Mouse (Mus musculus): Measurements from ENCODE around the gene Pigq. TPM values are rescaled to one million over a fixed set of nuclear protein-coding genes. Genes with fewer than 3 reads are reported as not detected.

The Pigq gene
- polyA plus RNA-seq, 1 experiment from 2014 or later = 50.5 TPM

GRCm38 (mm10) chr17:25970954-25971707 is 26.4 kb upstream of the Pigq start:
- Histone ChIP-seq H3K27me3 (no peaks in the 10 kb centered on the region), H3K4me3 (no peak overlapping the region), H3K27ac (no peak overlapping the region), H3K9ac (no peak overlapping the region), H3K9me3 (no peaks in the 10 kb centered on the region), H3K36me3 (peaks cover 12% of the 10 kb centered on the region; the same call in 1 of the 2 replicates), H3K4me2 (replicated peaks) (no peak overlapping the region), H3K4me1 (peaks cover 27% of the 10 kb centered on the region)
- no peak for ATAC-seq (ENCODE audit: low FRiP score, low read depth)
- 85% methylated on average over 4 of the region's 4 CpGs for WGBS

GRCm38 (mm10) chr17:25970448-25970847 is 25.7 kb upstream of the Pigq start:
- no peak for ATAC-seq (ENCODE audit: low FRiP score, low read depth)
- H3K4me3 ChIP-seq = no peak overlapping the region
- peaks cover 12% of the 10 kb centered on the region; the same call in 1 of the 2 replicates for H3K36me3 ChIP-seq
- no peak overlapping the region for H3K9ac ChIP-seq
- peaks cover 27% of the 10 kb centered on the region for H3K4me1 ChIP-seq
- no peak overlapping the region for H3K27ac ChIP-seq
- H3K9me3 ChIP-seq = no peaks in the 10 kb centered on the region
- WGBS = 95% methylated on average over 9 of the region's 9 CpGs
- H3K27me3 ChIP-seq = no peaks in the 10 kb centered on the region
- no peak overlapping the region for H3K4me2 ChIP-seq (replicated peaks)

- ATAC-seq (ENCODE audit: low FRiP score, low read depth) = no peak
- WGBS = 64% methylated on average over 1 of the region's 1 CpGs
- H3K36me3 ChIP-seq = peaks cover 30% of the 10 kb centered on the region
- H3K27ac ChIP-seq = no peak overlapping the region
- H3K9me3 ChIP-seq = no peaks in the 10 kb centered on the region
- H3K27me3 ChIP-seq = no peaks in the 10 kb centered on the region
- H3K4me2 ChIP-seq (replicated peaks) = no peak overlapping the region
- H3K4me3 ChIP-seq = no peak overlapping the region
- H3K9ac ChIP-seq = no peak overlapping the region
- H3K4me1 ChIP-seq = peaks cover 14% of the 10 kb centered on the region
Measured at GRCm38 (mm10) chr17:25968176-25968575, 23.4 kb upstream of the Pigq start.

GRCm38 (mm10) chr17:25967652-25968051 is 22.9 kb upstream of the Pigq start:
- no peak overlapping the region for H3K4me3 ChIP-seq
- H3K9ac ChIP-seq = no peak overlapping the region
- 27% methylated on average over 3 of the region's 3 CpGs for WGBS
- no peak overlapping the region for H3K27ac ChIP-seq
- ATAC-seq (ENCODE audit: low FRiP score, low read depth) = no peak
- H3K9me3 ChIP-seq = no peaks in the 10 kb centered on the region
- no peaks in the 10 kb centered on the region for H3K27me3 ChIP-seq
- H3K4me1 ChIP-seq = peaks cover 11% of the 10 kb centered on the region
- peaks cover 30% of the 10 kb centered on the region for H3K36me3 ChIP-seq
- no peak overlapping the region for H3K4me2 ChIP-seq (replicated peaks)

- H3K27me3 ChIP-seq = no peaks in the 10 kb centered on the region
- H3K27ac ChIP-seq = no peak overlapping the region
- H3K4me2 ChIP-seq (replicated peaks) = no peak overlapping the region
- peaks cover 11% of the 10 kb centered on the region for H3K4me1 ChIP-seq
- ATAC-seq (ENCODE audit: low FRiP score, low read depth) = no peak
- peaks cover 59% of the 10 kb centered on the region for H3K36me3 ChIP-seq
- no peaks in the 10 kb centered on the region for H3K9me3 ChIP-seq
- no peak overlapping the region for H3K9ac ChIP-seq
- H3K4me3 ChIP-seq = no peak overlapping the region
- WGBS = 86% methylated on average over 7 of the region's 7 CpGs
Measured at GRCm38 (mm10) chr17:25964271-25964670, 19.5 kb upstream of the Pigq start.

- no peak for ATAC-seq (ENCODE audit: low FRiP score, low read depth)
- Histone ChIP-seq H3K27ac (no peak overlapping the region), H3K4me3 (no peak overlapping the region), H3K4me2 (replicated peaks) (no peak overlapping the region), H3K27me3 (no peaks in the 10 kb centered on the region), H3K36me3 (peaks cover 78% of the 10 kb centered on the region), H3K4me1 (peaks cover 2% of the 10 kb centered on the region), H3K9me3 (no peaks in the 10 kb centered on the region), H3K9ac (no peak overlapping the region)
- 94% methylated on average over 7 of the region's 7 CpGs for WGBS
Measured at GRCm38 (mm10) chr17:25962413-25962905, 17.7 kb upstream of the Pigq start.

- no peak overlapping the region for H3K4me3 ChIP-seq
- no peaks in the 10 kb centered on the region for H3K9me3 ChIP-seq
- H3K9ac ChIP-seq = no peak overlapping the region
- 95% methylated on average over 5 of the region's 5 CpGs for WGBS
- ATAC-seq (ENCODE audit: low FRiP score, low read depth) = no peak
- no peaks in the 10 kb centered on the region for H3K27me3 ChIP-seq
- no peaks in the 10 kb centered on the region for H3K4me1 ChIP-seq
- no peak overlapping the region for H3K27ac ChIP-seq
- peaks cover 80% of the 10 kb centered on the region for H3K36me3 ChIP-seq
- H3K4me2 ChIP-seq (replicated peaks) = no peak overlapping the region
Measured at GRCm38 (mm10) chr17:25961566-25961965, 16.8 kb upstream of the Pigq start.

- WGBS = 93% methylated on average over 23 of the region's 23 CpGs
- H3K36me3 ChIP-seq = peaks cover 76% of the 10 kb centered on the region
- no peak overlapping the region for H3K9ac ChIP-seq
- no peak overlapping the region for H3K4me2 ChIP-seq (replicated peaks)
- no peak for ATAC-seq (ENCODE audit: low FRiP score, low read depth)
- no peaks in the 10 kb centered on the region for H3K4me1 ChIP-seq
- H3K4me3 ChIP-seq = no peak overlapping the region
- H3K27ac ChIP-seq = no peak overlapping the region
- H3K27me3 ChIP-seq = peaks cover under 1% of the 10 kb centered on the region; the same call in 1 of the 2 replicates
- no peaks in the 10 kb centered on the region for H3K9me3 ChIP-seq
Measured at GRCm38 (mm10) chr17:25959630-25960467, 15.1 kb upstream of the Pigq start.

GRCm38 (mm10) chr17:25958771-25959494 is 14.2 kb upstream of the Pigq start:
- Histone ChIP-seq H3K36me3 (peaks cover 66% of the 10 kb centered on the region), H3K27ac (no peak overlapping the region), H3K4me1 (no peaks in the 10 kb centered on the region), H3K4me2 (replicated peaks) (no peak overlapping the region), H3K27me3 (peaks cover 8% of the 10 kb centered on the region), H3K9me3 (no peaks in the 10 kb centered on the region), H3K4me3 (no peak overlapping the region), H3K9ac (no peak overlapping the region)
- WGBS = 95% methylated on average over 11 of the region's 11 CpGs
- ATAC-seq (ENCODE audit: low FRiP score, low read depth) = no peak

GRCm38 (mm10) chr17:25957586-25958051 is 12.9 kb upstream of the Pigq start:
- Histone ChIP-seq H3K27me3 (peaks cover 21% of the 10 kb centered on the region), H3K27ac (no peak overlapping the region), H3K9me3 (no peaks in the 10 kb centered on the region), H3K4me3 (no peak overlapping the region), H3K9ac (no peak overlapping the region), H3K4me1 (no peaks in the 10 kb centered on the region), H3K4me2 (replicated peaks) (no peak overlapping the region), H3K36me3 (peaks cover 53% of the 10 kb centered on the region)
- 75% methylated on average over 14 of the region's 14 CpGs for WGBS
- no peak for ATAC-seq (ENCODE audit: low FRiP score, low read depth)

GRCm38 (mm10) chr17:25956631-25957030 is 11.9 kb upstream of the Pigq start:
- ATAC-seq (ENCODE audit: low FRiP score, low read depth) = no peak
- Histone ChIP-seq H3K9ac (no peak overlapping the region), H3K36me3 (peaks cover 43% of the 10 kb centered on the region), H3K4me3 (no peak overlapping the region), H3K4me2 (replicated peaks) (no peak overlapping the region), H3K9me3 (no peaks in the 10 kb centered on the region), H3K4me1 (peaks cover 8% of the 10 kb centered on the region), H3K27me3 (peaks cover 31% of the 10 kb centered on the region), H3K27ac (no peak overlapping the region)
- 71% methylated on average over 7 of the region's 7 CpGs for WGBS

- Histone ChIP-seq H3K36me3 (peaks cover 39% of the 10 kb centered on the region), H3K27me3 (peaks cover 35% of the 10 kb centered on the region), H3K9ac (no peak overlapping the region), H3K4me3 (no peak overlapping the region), H3K9me3 (no peaks in the 10 kb centered on the region), H3K27ac (no peak overlapping the region), H3K4me2 (replicated peaks) (no peak overlapping the region), H3K4me1 (peaks cover 12% of the 10 kb centered on the region)
- ATAC-seq (ENCODE audit: low FRiP score, low read depth) = no peak
- WGBS = 61% methylated on average over 7 of the region's 7 CpGs
Measured at GRCm38 (mm10) chr17:25956201-25956600, 11.5 kb upstream of the Pigq start.
